Comparison of ENCODE assay signal across 24 mouse cellular contexts in genomic region chr4:97973064-97973463, GRCm38 (mm10).
DNase-seq lines count a peak whose midpoint lies in the region; ATAC-seq and TF ChIP-seq lines count a peak whose summit lies in the region.
"Had no signal": no experiment of that assay in that cellular context is flagged by ENCODE, and none has a peak within 500 bp of the region (broad histone marks: within the 10 kb centered on the region; RNA-seq: fewer than 3 reads in every experiment).

No protein-coding gene starts in this region.

- no peaks in the 10 kb centered on the region for H3K36me3 ChIP-seq in heart, embryonic 12.5 days
- H3K36me3 ChIP-seq in heart, postnatal 0 days (replicated peaks; ENCODE audit: control insufficient read depth, insufficient read depth, low read length): no peaks in the 10 kb centered on the region
- no peaks in the 10 kb centered on the region for H3K36me3 ChIP-seq in kidney, embryonic 16.5 days (ENCODE audit: insufficient read depth, low read length)
- no peaks in the 10 kb centered on the region for H3K36me3 ChIP-seq in kidney, adult 2 months (ENCODE audit: control insufficient read depth, insufficient read depth, low read length)
- no peaks in the 10 kb centered on the region for H3K36me3 ChIP-seq in lung, embryonic 16.5 days (ENCODE audit: control insufficient read depth, insufficient read depth, low read length)
- H3K36me3 ChIP-seq: embryonic facial prominence, embryonic 15.5 days; hindbrain, embryonic 12.5 days; hindbrain, embryonic 15.5 days had no signal

- no peak overlapping the region for H3K9ac ChIP-seq in heart, embryonic 12.5 days
- no peak overlapping the region for H3K9ac ChIP-seq in heart, postnatal 0 days (replicated peaks; ENCODE audit: low read depth, low read length)
- no peak overlapping the region for H3K9ac ChIP-seq in kidney, embryonic 16.5 days (replicated peaks; ENCODE audit: low read length)
- H3K9ac ChIP-seq in lung, embryonic 16.5 days (ENCODE audit: low read length): no peak overlapping the region
- H3K9ac ChIP-seq: embryonic facial prominence, embryonic 12.5 days; embryonic facial prominence, embryonic 15.5 days; forebrain, postnatal 0 days; hindbrain, embryonic 12.5 days; hindbrain, embryonic 15.5 days had no signal

- H3K4me3 ChIP-seq in heart, embryonic 12.5 days: no peak overlapping the region
- no peak overlapping the region for H3K4me3 ChIP-seq in heart, postnatal 0 days (ENCODE audit: low read depth, low read length)
- no peak overlapping the region for H3K4me3 ChIP-seq in kidney, embryonic 16.5 days (ENCODE audit: low read length)
- H3K4me3 ChIP-seq in kidney, adult 2 months (ENCODE audit: insufficient read depth, low read depth, low read length): no peak overlapping the region
- no peak overlapping the region for H3K4me3 ChIP-seq in lung, embryonic 16.5 days (ENCODE audit: low read length)
- H3K4me3 ChIP-seq: embryonic facial prominence, embryonic 12.5 days; embryonic facial prominence, embryonic 15.5 days; gastrocnemius, adult 2 months; heart, adult 2 months; hindbrain, embryonic 12.5 days; hindbrain, embryonic 15.5 days had no signal

- 93% methylated on average over 2 of the region's 2 CpGs for WGBS in heart, embryonic 12.5 days
- WGBS in heart, postnatal 0 days: 99% methylated on average over 2 of the region's 2 CpGs
- 68% methylated on average over 2 of the region's 2 CpGs for WGBS in kidney, embryonic 16.5 days
- WGBS in kidney, adult 2 months: 62% methylated on average over 2 of the region's 2 CpGs
- WGBS in lung, embryonic 16.5 days: 95% methylated on average over 2 of the region's 2 CpGs

- TF ChIP-seq EP300 in heart, postnatal 0 days (IDR thresholded peaks at IDR 0.05; ENCODE audit: low read depth): no peak

- DNase-seq in heart, postnatal 4 days: no peak
- DNase-seq in heart, postnatal 0 days (ENCODE audit: low spot score): no peak
- no peak for DNase-seq in heart, adult 18-20 months
- no peak for DNase-seq in kidney, adult 2 months
- no peak for DNase-seq in lung, adult 18-20 months
- DNase-seq: adrenal gland, adult 2 months; adrenal gland, postnatal 14 days; cerebellum, adult 11 months; cerebellum, adult 2 months; cerebellum, adult 9-11 months; cerebellum, postnatal 25 days; forebrain, postnatal 0 days; gastrocnemius, adult 2 months; gastrocnemius, postnatal 14 days; heart, adult 2 months had no signal

- no peaks in the 10 kb centered on the region for H3K9me3 ChIP-seq in heart, embryonic 12.5 days (replicated peaks)
- H3K9me3 ChIP-seq in heart, postnatal 0 days (replicated peaks; ENCODE audit: control insufficient read depth, low read length): no peaks in the 10 kb centered on the region
- no peaks in the 10 kb centered on the region for H3K9me3 ChIP-seq in kidney, embryonic 16.5 days (ENCODE audit: low read length)
- H3K9me3 ChIP-seq in lung, embryonic 16.5 days (ENCODE audit: control insufficient read depth, low read length): no peaks in the 10 kb centered on the region
- H3K9me3 ChIP-seq: embryonic facial prominence, embryonic 12.5 days; embryonic facial prominence, embryonic 15.5 days; hindbrain, embryonic 12.5 days; hindbrain, embryonic 15.5 days had no signal

- TF ChIP-seq POLR2A in kidney, adult 2 months (IDR thresholded peaks at IDR 0.05; ENCODE audit: low read depth, low read length): no peak

- H3K27me3 ChIP-seq in heart, embryonic 12.5 days (replicated peaks): no peaks in the 10 kb centered on the region
- H3K27me3 ChIP-seq in heart, postnatal 0 days (ENCODE audit: control insufficient read depth, insufficient read depth, low read length): no peaks in the 10 kb centered on the region
- no peaks in the 10 kb centered on the region for H3K27me3 ChIP-seq in kidney, embryonic 16.5 days (ENCODE audit: insufficient read depth, low read length)
- no peaks in the 10 kb centered on the region for H3K27me3 ChIP-seq in kidney, adult 2 months (replicated peaks; ENCODE audit: control insufficient read depth, insufficient read depth, low read length)
- H3K27me3 ChIP-seq in lung, embryonic 16.5 days (ENCODE audit: control insufficient read depth, insufficient read depth, low read depth, low read length): no peaks in the 10 kb centered on the region
- H3K27me3 ChIP-seq: embryonic facial prominence, embryonic 12.5 days; embryonic facial prominence, embryonic 15.5 days; hindbrain, embryonic 12.5 days; hindbrain, embryonic 15.5 days had no signal

- no peak overlapping the region for H3K4me2 ChIP-seq in heart, embryonic 12.5 days
- H3K4me2 ChIP-seq in heart, postnatal 0 days (ENCODE audit: low read depth, low read length): no peak overlapping the region
- no peak overlapping the region for H3K4me2 ChIP-seq in kidney, embryonic 16.5 days (replicated peaks; ENCODE audit: low read depth, low read length)
- no peak overlapping the region for H3K4me2 ChIP-seq in lung, embryonic 16.5 days (ENCODE audit: low read depth, low read length)
- H3K4me2 ChIP-seq: embryonic facial prominence, embryonic 12.5 days; embryonic facial prominence, embryonic 15.5 days; hindbrain, embryonic 12.5 days; hindbrain, embryonic 15.5 days had no signal

- ATAC-seq in heart, embryonic 12.5 days (ENCODE audit: insufficient number of reproducible peaks, low FRiP score): no peak
- no peak for ATAC-seq in heart, postnatal 0 days (ENCODE audit: insufficient read depth, low read depth)
- 0 out of 2 replicates have a peak, but pooled peaks have one; percentile 59 for ATAC-seq in kidney, embryonic 16.5 days (ENCODE audit: low FRiP score, low TSS enrichment)
- no peak for ATAC-seq in lung, embryonic 16.5 days (ENCODE audit: low read depth)
- ATAC-seq: CD4-positive, CD25-positive, alpha-beta regulatory T cell, adult 4 months; forebrain, embryonic 14.5 days; forebrain, postnatal 0 days had no signal

- no peak for TF ChIP-seq CTCF in heart, postnatal 0 days (IDR thresholded peaks at IDR 0.05; ENCODE audit: low read depth)
- TF ChIP-seq CTCF in kidney, adult 2 months (conservative IDR thresholded peaks at IDR 0.05; ENCODE audit: insufficient read depth, insufficient read length, low read depth, low read length): no peak

- peaks cover 14% of the 10 kb centered on the region for H3K4me1 ChIP-seq in heart, embryonic 12.5 days (replicated peaks)
- H3K4me1 ChIP-seq in heart, postnatal 0 days (ENCODE audit: control insufficient read depth, insufficient read depth): 0 out of 2 replicates have a peak, but pooled peaks cover 6% of the 10 kb centered on the region
- H3K4me1 ChIP-seq in kidney, embryonic 16.5 days (ENCODE audit: insufficient read depth, low read length): peaks cover 22% of the 10 kb centered on the region
- peaks cover 10% of the 10 kb centered on the region; the same call in 1 of the 2 replicates for H3K4me1 ChIP-seq in kidney, adult 2 months (ENCODE audit: control insufficient read depth, insufficient read depth, low read length)
- peaks cover 25% of the 10 kb centered on the region for H3K4me1 ChIP-seq in lung, embryonic 16.5 days (replicated peaks; ENCODE audit: control insufficient read depth, insufficient read depth, low read length)

- H3K27ac ChIP-seq in heart, embryonic 12.5 days (ENCODE audit: poor library complexity, severe bottlenecking): peak overlapping the region; percentile 87
- peak overlapping the region; percentile 55; the same call in 1 of the 2 replicates for H3K27ac ChIP-seq in heart, postnatal 0 days (ENCODE audit: low read depth)
- no peak overlapping the region for H3K27ac ChIP-seq in kidney, embryonic 16.5 days (ENCODE audit: low read length)
- H3K27ac ChIP-seq in kidney, adult 2 months (ENCODE audit: insufficient read depth, low read depth, low read length): no peak overlapping the region
- 0 out of 2 replicates have a peak overlapping the region, but pooled peaks have one; percentile 50 for H3K27ac ChIP-seq in lung, embryonic 16.5 days (ENCODE audit: low read length)
- H3K27ac ChIP-seq: embryonic facial prominence, embryonic 12.5 days; embryonic facial prominence, embryonic 15.5 days; hindbrain, embryonic 12.5 days; hindbrain, embryonic 15.5 days had no signal

Comparison
In these comparisons a context has a peak if more than half of its experiments do, and no peak if none do; other contexts are left out.
1. H3K27ac ChIP-seq: peak in heart, embryonic 12.5 days (single experiment), heart, postnatal 0 days (single experiment) and lung, embryonic 16.5 days (single experiment); none in kidney, embryonic 16.5 days (single experiment) and kidney, adult 2 months (single experiment).